ENCODE assay signal across 24 mouse cellular contexts in genomic region chr9:16532884-16533283, GRCm38 (mm10). TPM values are rescaled to one million over a fixed set of nuclear protein-coding genes. Genes with fewer than 3 reads are reported as not detected.
"Had no signal": no experiment of that assay in that cellular context is flagged by ENCODE, and none has a peak within 500 bp of the region (broad histone marks: within the 10 kb centered on the region; RNA-seq: fewer than 3 reads in every experiment).

No protein-coding gene starts in this region.

- H3K27me3 ChIP-seq: limb, embryonic 12.5 days; limb, embryonic 15.5 days; lung, embryonic 15.5 days; megakaryocyte, embryonic 14.5 days; midbrain, embryonic 13.5 days had no signal

- H3K36me3 ChIP-seq: limb, embryonic 12.5 days; limb, embryonic 15.5 days; lung, embryonic 15.5 days; midbrain, embryonic 10.5 days; midbrain, embryonic 13.5 days had no signal

- H3K4me3 ChIP-seq: layer of hippocampus, adult 2 months; limb, embryonic 12.5 days; limb, embryonic 15.5 days; lung, embryonic 15.5 days; megakaryocyte, embryonic 14.5 days; midbrain, embryonic 10.5 days; midbrain, embryonic 13.5 days; myocyte had no signal

- ATAC-seq: liver, postnatal 0 days; midbrain, embryonic 13.5 days; midbrain, embryonic 16.5 days had no signal

- H3K9me3 ChIP-seq: limb, embryonic 12.5 days; limb, embryonic 15.5 days; lung, embryonic 15.5 days; megakaryocyte, embryonic 14.5 days; midbrain, embryonic 10.5 days; midbrain, embryonic 13.5 days had no signal

- H3K27ac ChIP-seq: layer of hippocampus, adult 2 months; limb, embryonic 12.5 days; limb, embryonic 15.5 days; liver, embryonic 14.5 days; lung, embryonic 15.5 days; midbrain, embryonic 10.5 days; midbrain, embryonic 13.5 days; stomach, postnatal 0 days had no signal

- H3K4me1 ChIP-seq: limb, embryonic 12.5 days; limb, embryonic 15.5 days; lung, embryonic 15.5 days; megakaryocyte, embryonic 14.5 days; midbrain, embryonic 10.5 days; midbrain, embryonic 13.5 days had no signal

- H3K4me2 ChIP-seq: limb, embryonic 12.5 days; limb, embryonic 15.5 days; liver, embryonic 11.5 days; lung, embryonic 15.5 days; midbrain, embryonic 13.5 days had no signal

- DNase-seq: kidney, adult 18-20 months; kidney, adult 9 months; kidney, postnatal 14 days; left cerebral cortex, postnatal 4 days; liver, postnatal 0 days; lung, postnatal 36 days; right cerebral cortex, adult 18-20 months; right cerebral cortex, postnatal 14 days; right cerebral cortex, postnatal 4 days; thymus, adult 2 months; thymus, postnatal 14 days; thymus, postnatal 4 days had no signal

- H3K9ac ChIP-seq: limb, embryonic 12.5 days; limb, embryonic 15.5 days; liver, embryonic 14.5 days; liver, postnatal 0 days; lung, embryonic 15.5 days; midbrain, embryonic 13.5 days had no signal

RNA-seq across cellular contexts. Expression of gene Fat3, which starts 31.8 kb away (rescaled TPM):
- polyA plus RNA-seq: myocyte had no signal
